Mouse (Mus musculus) neural tube, embryonic 12.5 days (tissue): Measurements from ENCODE around the gene Slc25a13. TPM values are rescaled to one million over a fixed set of nuclear protein-coding genes. Genes with fewer than 3 reads are reported as not detected.

ENCODE experiments used
- ATAC-seq: fragments of 200-750 bp; cut with Nextera tagmentation; 2 replicates; pipeline ENCODE4 v1.8.0; 2017; ENCODE audit warnings: low read depth, mild to moderate bottlenecking, moderate TSS enrichment, moderate library complexity; ENCODE audit not compliant: low FRiP score
- H3K27ac ChIP-seq: fragments of 300-500 bp; sonication (generic); 2 replicates; pipeline ENCODE4 v1.5.1; 2016
- H3K27me3 ChIP-seq: fragments of 300-500 bp; sonication (generic); replicated peaks from 2 replicates; pipeline ENCODE4 v1.6.1; 2016; ENCODE audit warnings: mild to moderate bottlenecking
- H3K36me3 ChIP-seq: fragments of 300-500 bp; sonication (generic); 2 replicates; pipeline ENCODE4 v1.6.1; 2016; ENCODE audit warnings: mild to moderate bottlenecking
- H3K4me1 ChIP-seq: fragments of 300-500 bp; sonication (generic); 2 replicates; pipeline ENCODE4 v1.6.1; 2016
- H3K4me2 ChIP-seq: fragments of 300-500 bp; sonication (generic); replicated peaks from 2 replicates; pipeline ENCODE4 v1.6.1; 2016; ENCODE audit warnings: mild to moderate bottlenecking
- H3K4me3 ChIP-seq: fragments of 300-500 bp; sonication (generic); 2 replicates; pipeline ENCODE4 v1.5.1; 2016
- H3K9ac ChIP-seq: fragments of 300-500 bp; sonication (generic); 2 replicates; pipeline ENCODE4 v1.6.1; 2016; ENCODE audit warnings: mild to moderate bottlenecking
- H3K9me3 ChIP-seq: fragments of 300-500 bp; sonication (generic); 2 replicates; pipeline ENCODE4 v1.6.1; 2016; ENCODE audit warnings: mild to moderate bottlenecking
- WGBS: fragments of 180-500 bp; shearing (Covaris S2); methylation state at CpG from one replicate; pipeline ENCODE4 v1.1.7; 2016; 5-methylcytosine and 5-hydroxymethylcytosine counted together
- polyA plus RNA-seq: library from polyadenylated mRNA; unstranded; fragments of >200 nt; fragmentation: Nextera tagmentation; extraction: Ambion mirVana; gene quantifications from 2 replicates; pipeline ENCODE4 v1.2.1, GENCODE M21; 2016

Slc25a13 gene
- polyA plus RNA-seq, 1 experiment from 2014 or later: 17.9 TPM

DNA sequence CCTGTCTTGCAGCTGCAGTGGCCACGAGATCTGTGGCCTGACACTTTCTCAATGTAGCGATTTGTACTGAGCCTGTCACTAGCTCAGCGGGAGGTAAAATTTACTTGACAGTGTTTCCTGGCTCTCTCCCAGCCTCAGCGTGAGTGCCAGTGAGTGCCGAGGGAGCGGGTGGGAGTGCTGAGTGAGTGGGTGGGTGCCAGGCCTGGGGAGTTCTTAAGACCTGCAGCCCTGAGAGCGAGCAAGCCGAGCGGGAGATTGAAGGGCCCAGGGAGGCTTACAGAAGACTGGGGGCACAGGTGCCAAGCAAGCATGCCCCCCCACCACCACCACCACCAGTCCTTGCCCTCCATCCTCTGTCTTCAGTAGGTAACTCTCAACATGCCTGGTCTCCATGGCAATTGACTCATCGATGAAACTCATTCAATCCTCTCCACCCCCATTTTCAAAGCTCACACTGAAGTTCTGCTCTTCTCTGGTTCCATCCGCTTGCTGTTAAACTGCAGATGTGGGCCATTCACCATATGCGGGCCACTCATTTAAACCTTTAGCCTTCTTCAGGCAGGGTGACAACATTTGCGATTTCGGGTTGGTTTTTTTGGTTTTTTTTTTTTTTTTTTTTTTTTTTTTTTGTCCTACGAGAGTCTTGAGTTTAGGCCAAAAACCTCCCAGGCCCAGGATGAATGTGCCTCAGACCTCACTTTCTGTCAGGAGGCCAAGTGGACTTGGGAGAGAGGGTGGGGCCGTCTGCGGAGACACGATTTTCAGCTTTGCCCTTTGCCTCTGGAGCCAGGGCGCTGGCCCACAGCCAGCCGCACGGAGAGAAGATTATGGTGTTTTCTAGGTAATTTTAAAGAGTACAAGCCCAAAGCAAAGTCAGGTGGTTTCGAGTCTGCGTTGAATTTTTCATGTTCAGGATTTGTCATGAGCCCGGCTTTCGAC lies 224.9 kb downstream of the Slc25a13 start:
- H3K27ac ChIP-seq: no peak overlapping the region
- H3K9me3 ChIP-seq: no peaks in the 10 kb centered on the region
- H3K4me3 ChIP-seq: no peak overlapping the region
- peak; percentile 65 for ATAC-seq
- no peak overlapping the region for H3K4me2 ChIP-seq
- no peak overlapping the region for H3K9ac ChIP-seq
- no peaks in the 10 kb centered on the region for H3K36me3 ChIP-seq
- 57% methylated on average over 25 of the region's 25 CpGs for WGBS
- H3K27me3 ChIP-seq: no peaks in the 10 kb centered on the region
- peaks cover 9% of the 10 kb centered on the region for H3K4me1 ChIP-seq

DNA sequence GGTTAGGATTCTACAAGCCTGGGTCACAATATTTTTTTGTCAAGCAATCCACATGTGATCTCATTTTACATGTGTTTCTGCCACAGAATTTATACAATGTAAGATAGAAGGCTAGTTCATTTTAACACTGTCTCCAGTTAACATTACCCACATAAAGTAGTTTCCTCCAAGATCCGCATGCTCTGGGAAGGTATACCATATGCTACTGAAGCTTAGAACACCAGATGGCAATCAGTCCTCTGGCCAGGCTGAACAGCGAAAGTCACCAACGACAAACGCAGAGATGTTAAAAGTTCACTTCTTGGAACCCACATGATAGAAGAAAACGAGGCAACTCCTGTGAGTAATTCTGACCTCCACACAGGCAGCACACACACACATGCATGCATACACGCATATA lies 225.7 kb downstream of the Slc25a13 start:
- H3K4me1 ChIP-seq: peaks cover 9% of the 10 kb centered on the region
- H3K4me3 ChIP-seq: no peak overlapping the region
- H3K9ac ChIP-seq: no peak overlapping the region
- ATAC-seq: no peak
- no peaks in the 10 kb centered on the region for H3K36me3 ChIP-seq
- H3K27ac ChIP-seq: no peak overlapping the region
- no peak overlapping the region for H3K4me2 ChIP-seq
- no peaks in the 10 kb centered on the region for H3K27me3 ChIP-seq
- no peaks in the 10 kb centered on the region for H3K9me3 ChIP-seq
- 69% methylated on average over 6 of the region's 6 CpGs for WGBS
